Mouse (Mus musculus) CH12.LX (cell line): ENCODE results near the gene Fam117a. TPM values are rescaled to one million over a fixed set of nuclear protein-coding genes. Genes with fewer than 3 reads are reported as not detected.

Experiments
- DNase-seq: peaks from one replicate; pipeline ENCODE4 v3.0.0-alpha.2; 2013; ENCODE audit errors: extremely low read depth
- H3K27ac ChIP-seq: 2 replicates; pipeline ENCODE4 v1.5.1; 2012; ENCODE audit warnings: low read depth, mild to moderate bottlenecking, control low read depth, moderate library complexity; ENCODE audit not compliant: insufficient read depth
- H3K27me3 ChIP-seq: replicated peaks from 2 replicates; pipeline ENCODE3; 2012; ENCODE audit warnings: inconsistent platforms
- H3K36me3 ChIP-seq, 2 experiments: replicated peaks in 1 of 2; 2 replicates each; pipeline versions ENCODE3 to v1.6.1; 2012; ENCODE audit warnings: inconsistent platforms in 1 of 2, low read length in 1 of 2, mild to moderate bottlenecking in 1 of 2, mixed read lengths in 1 of 2, moderate library complexity in 1 of 2; ENCODE audit not compliant: control insufficient read depth in 1 of 2, insufficient read depth in 1 of 2
- H3K4me1 ChIP-seq, 2 experiments: 2 replicates each; pipeline ENCODE4 v1.6.1; 2012; ENCODE audit warnings: inconsistent platforms in 1 of 2, moderate library complexity in 1 of 2; ENCODE audit not compliant: insufficient read depth in 2 of 2, control insufficient read depth in 1 of 2
- H3K4me2 ChIP-seq: 2 replicates; pipeline ENCODE4 v1.6.1; 2012; ENCODE audit warnings: low read depth, mild to moderate bottlenecking, control low read depth; ENCODE audit not compliant: poor library complexity, insufficient read depth, severe bottlenecking
- H3K4me3 ChIP-seq, 3 experiments: fragments of 150-350 bp in 1 of 3; sonication (generic) in 1 of 3; replicated peaks in 1 of 3; 2 replicates each; pipeline versions ENCODE3 to v1.5.1; 2011 to 2012; ENCODE audit warnings: low read depth in 2 of 3, low read length in 2 of 3, mild to moderate bottlenecking in 2 of 3, moderate library complexity in 2 of 3, control low read depth in 1 of 3, improper control_type of control experiment in 1 of 3, inconsistent platforms in 1 of 3, mixed read lengths in 1 of 3; ENCODE audit not compliant: poor library complexity in 1 of 3
- H3K79me2 ChIP-seq: replicated peaks from 2 replicates; pipeline ENCODE4 v1.6.1; 2012; ENCODE audit warnings: mild to moderate bottlenecking, moderate library complexity; ENCODE audit not compliant: control insufficient read depth, poor library complexity, insufficient read depth, severe bottlenecking; ENCODE audit errors: extremely low read depth
- H3K9ac ChIP-seq: 2 replicates; pipeline ENCODE4 v1.6.1; 2012; ENCODE audit warnings: low read depth, mild to moderate bottlenecking, control low read depth, moderate library complexity; ENCODE audit not compliant: insufficient read depth
- H3K9me3 ChIP-seq: replicated peaks from 2 replicates; pipeline ENCODE3; 2012; ENCODE audit warnings: low read length, inconsistent platforms, mixed read lengths
- BHLHE40 ChIP-seq: IDR thresholded peaks from 2 replicates; pipeline ENCODE4 v1.6.1; 2011; ENCODE audit warnings: mild to moderate bottlenecking, low read depth, low read length, improper control_type of control experiment
- CHD1 ChIP-seq: IDR thresholded peaks from 2 replicates; pipeline ENCODE4 v1.6.1; 2012; ENCODE audit warnings: low read depth, low read length, improper control_type of control experiment, inconsistent platforms
- CHD2 ChIP-seq: IDR thresholded peaks from 2 replicates; pipeline ENCODE4 v1.6.1; 2011; ENCODE audit warnings: low read length, improper control_type of control experiment
- CTCF ChIP-seq, 2 experiments: IDR thresholded peaks in 1 of 2; conservative IDR thresholded peaks in 1 of 2; 2 replicates each; pipeline ENCODE4 v1.5.1; 2011 to 2012; ENCODE audit warnings: low read depth in 2 of 2, low read length in 2 of 2, improper control_type of control experiment in 1 of 2, inconsistent platforms in 1 of 2, mild to moderate bottlenecking in 1 of 2, moderate library complexity in 1 of 2
- E2F4 ChIP-seq: IDR thresholded peaks from 2 replicates; pipeline ENCODE4 v1.6.1; 2011; ENCODE audit warnings: low read depth, low read length, improper control_type of control experiment; ENCODE audit not compliant: insufficient replicate concordance
- ELF1 ChIP-seq: IDR thresholded peaks from 2 replicates; pipeline ENCODE4 v1.6.1; 2014; ENCODE audit warnings: low read depth, mild to moderate bottlenecking, inconsistent platforms, low read length, improper control_type of control experiment
- EP300 ChIP-seq: IDR thresholded peaks from 2 replicates; pipeline ENCODE4 v1.6.1; 2011; ENCODE audit warnings: low read length, improper control_type of control experiment
- ETS1 ChIP-seq: conservative IDR thresholded peaks from 2 replicates; pipeline ENCODE4 v1.6.1; 2012; ENCODE audit warnings: low read depth, mild to moderate bottlenecking, inconsistent platforms, low read length, improper control_type of control experiment, moderate library complexity
- GABPA ChIP-seq: IDR thresholded peaks from 2 replicates; pipeline ENCODE4 v1.6.1; 2012; ENCODE audit warnings: low read depth, low read length, improper control_type of control experiment, inconsistent platforms; ENCODE audit not compliant: insufficient replicate concordance
- HCFC1 ChIP-seq: IDR thresholded peaks from 2 replicates; pipeline ENCODE4 v1.6.1; 2012; ENCODE audit warnings: low read depth, mild to moderate bottlenecking, inconsistent platforms, low read length, improper control_type of control experiment
- IRF4 ChIP-seq: IDR thresholded peaks from 2 replicates; pipeline ENCODE4 v1.6.1; 2014; ENCODE audit warnings: low read depth, mild to moderate bottlenecking, inconsistent platforms, low read length, improper control_type of control experiment
- JUN ChIP-seq: IDR thresholded peaks from 2 replicates; pipeline ENCODE4 v1.6.1; 2011; ENCODE audit warnings: low read depth, mild to moderate bottlenecking, low read length, improper control_type of control experiment, moderate library complexity; ENCODE audit not compliant: insufficient read depth
- JUND ChIP-seq: conservative IDR thresholded peaks from 2 replicates; pipeline ENCODE4 v1.6.1; 2011; ENCODE audit warnings: low read depth, low read length, improper control_type of control experiment
- KAT2A ChIP-seq: IDR thresholded peaks from 2 replicates; pipeline ENCODE4 v1.6.1; 2012; ENCODE audit warnings: low read length, improper control_type of control experiment, inconsistent platforms; ENCODE audit not compliant: insufficient replicate concordance
- MAX ChIP-seq: IDR thresholded peaks from 2 replicates; pipeline ENCODE4 v1.6.1; 2011; ENCODE audit warnings: low read length, improper control_type of control experiment
- MAZ ChIP-seq: IDR thresholded peaks from 2 replicates; pipeline ENCODE4 v1.6.1; 2012; ENCODE audit warnings: low read depth, mild to moderate bottlenecking, inconsistent platforms, low read length, improper control_type of control experiment, moderate library complexity
- MEF2A ChIP-seq: IDR thresholded peaks from 2 replicates; pipeline ENCODE4 v1.6.1; 2014; ENCODE audit warnings: low read depth, mild to moderate bottlenecking, inconsistent platforms, low read length, improper control_type of control experiment, borderline replicate concordance
- MXI1 ChIP-seq: IDR thresholded peaks from 2 replicates; pipeline ENCODE4 v1.6.1; 2011; ENCODE audit warnings: mild to moderate bottlenecking, low read depth, low read length, improper control_type of control experiment
- MYC ChIP-seq: IDR thresholded peaks from 2 replicates; pipeline ENCODE4 v1.6.1; 2011; ENCODE audit warnings: low read depth, mild to moderate bottlenecking, improper control_type of control experiment, low read length
- NELFE ChIP-seq: IDR thresholded peaks from 2 replicates; pipeline ENCODE4 v1.6.1; 2011; ENCODE audit warnings: low read depth, low read length, improper control_type of control experiment
- NRF1 ChIP-seq: IDR thresholded peaks from 2 replicates; pipeline ENCODE4 v1.6.1; 2014; ENCODE audit warnings: low read depth, mild to moderate bottlenecking, inconsistent platforms, low read length, improper control_type of control experiment, moderate library complexity
- POLR2A ChIP-seq: IDR thresholded peaks from 2 replicates; pipeline ENCODE4 v1.6.1; 2011; ENCODE audit warnings: low read depth, mild to moderate bottlenecking, improper control_type of control experiment, low read length
- SIN3A ChIP-seq: IDR thresholded peaks from 2 replicates; pipeline ENCODE4 v1.6.1; 2012; ENCODE audit warnings: low read length, improper control_type of control experiment, inconsistent platforms
- SMC3 ChIP-seq: IDR thresholded peaks from 2 replicates; pipeline ENCODE4 v1.6.1; 2011; ENCODE audit warnings: low read depth, low read length, improper control_type of control experiment
- TCF12 ChIP-seq: IDR thresholded peaks from 2 replicates; pipeline ENCODE4 v1.6.1; 2014; ENCODE audit warnings: low read depth, mild to moderate bottlenecking, inconsistent platforms, low read length, improper control_type of control experiment
- UBTF ChIP-seq: IDR thresholded peaks from 2 replicates; pipeline ENCODE4 v1.6.1; 2012; ENCODE audit warnings: low read depth, mild to moderate bottlenecking, inconsistent platforms, low read length, improper control_type of control experiment, moderate library complexity
- USF1 ChIP-seq: IDR thresholded peaks from 2 replicates; pipeline ENCODE4 v1.6.1; 2014; ENCODE audit warnings: low read depth, mild to moderate bottlenecking, inconsistent platforms, low read length, improper control_type of control experiment
- USF2 ChIP-seq: conservative IDR thresholded peaks from 2 replicates; pipeline ENCODE4 v1.6.1; 2011; ENCODE audit warnings: low read depth, low read length, improper control_type of control experiment
- ZC3H11A ChIP-seq: IDR thresholded peaks from 2 replicates; pipeline ENCODE4 v1.6.1; 2012; ENCODE audit warnings: low read depth, mild to moderate bottlenecking, inconsistent platforms, low read length, improper control_type of control experiment
- ZNF384 ChIP-seq: IDR thresholded peaks from 2 replicates; pipeline ENCODE4 v1.6.1; 2012; ENCODE audit warnings: low read depth, low read length, improper control_type of control experiment, inconsistent platforms
- dilution Hi-C: fragments of 300-500 bp; cut with MboI; formaldehyde crosslinking; loops from 2 replicates; pipeline ENCODE4 v1.14.3; 2020; ENCODE audit warnings: low sequenced_read_pairs; ENCODE audit not compliant: extremely low pct_unique_long_range_greater_than_20kb, extremely low pct_ligation_motif_present
- in situ Hi-C: fragments of 300-500 bp; cut with MboI; formaldehyde crosslinking; loops from 3 replicates; pipeline ENCODE4 v1.14.3; 2019; ENCODE audit warnings: low sequenced_read_pairs, low pct_ligation_motif_present, low pct_unique_long_range_greater_than_20kb, mixed read lengths
- polyA plus RNA-seq: library from polyadenylated mRNA; unstranded; fragments of >175 nt; gene quantifications from 2 replicates; pipeline ENCODE4 v1.2.1, GENCODE M21; 2012; ENCODE audit warnings: low read depth; ENCODE audit not compliant: insufficient read length
- total RNA-seq, 2 experiments: library from RNA; depleted of rRNA; stranded (reverse); fragments of 300-350 nt in 1 of 2; fragments of >200 nt in 1 of 2; gene quantifications; 2 replicates each; pipeline ENCODE4 v1.2.3; 2012 to 2014

Fam117a gene
- total and polyA plus RNA-seq, 3 experiments, result 0.54 to 2.2 (median 0.91) TPM

DNA sequence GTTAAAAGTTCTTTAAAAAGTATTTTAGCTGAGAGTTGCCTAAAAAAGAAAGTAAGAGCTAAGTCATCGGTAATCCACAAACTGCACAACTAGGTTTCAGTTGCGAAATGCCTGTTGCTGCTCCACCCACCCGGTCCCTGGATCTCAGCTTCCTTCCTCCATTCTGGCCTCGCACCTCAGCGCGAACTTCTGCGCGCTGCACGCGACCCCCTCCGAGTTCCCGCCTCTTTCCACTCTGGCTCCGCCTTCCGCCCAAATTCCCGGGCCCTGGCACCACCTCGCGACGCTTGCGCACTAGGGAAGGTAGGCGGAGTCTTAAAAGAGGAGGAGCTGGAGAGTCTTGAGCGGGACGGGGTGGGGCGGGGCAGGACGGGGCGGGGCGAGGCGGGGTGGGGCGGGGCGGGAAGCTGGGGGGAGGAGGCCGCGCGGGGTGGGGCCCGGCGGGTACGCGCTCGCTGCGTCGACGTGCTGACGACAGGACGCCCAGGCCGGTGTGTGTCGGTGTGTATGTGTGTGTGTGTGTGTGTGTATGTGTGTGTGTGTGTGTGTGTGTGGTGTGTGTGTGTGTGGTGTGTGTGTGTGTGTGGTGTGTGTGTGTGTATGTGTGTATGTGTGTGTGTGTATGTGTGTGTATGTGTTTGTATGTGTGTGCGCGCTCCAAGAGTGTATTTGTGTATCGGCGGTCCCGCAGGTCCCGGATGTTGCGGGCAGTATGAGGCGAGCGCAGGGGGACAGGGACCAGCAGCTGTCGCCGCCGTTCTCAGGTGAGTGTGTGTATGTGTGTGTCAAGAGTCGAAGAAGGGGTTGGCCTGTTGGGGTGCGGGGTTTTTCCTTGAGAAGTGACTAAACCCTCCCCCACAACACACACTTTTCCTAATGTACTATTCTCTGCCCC lies 77.1 kb downstream of the Fam117a start, which contains the start of gene Spop:
TSS of gene Spop (plus strand) at position 440 of the 895 bp plus-strand sequence.
- in situ Hi-C loops, result no loop called here
- Histone ChIP-seq H3K4me1 (peaks cover 10 to 36% of the 10 kb centered on the region in 2 experiments), H3K27me3 (peaks cover 34% of the 10 kb centered on the region), H3K9me3 (peaks cover 3% of the 10 kb centered on the region), H3K79me2 (peaks cover 30% of the 10 kb centered on the region), H3K27ac (peak within 1 kb of the TSS; percentile 80), H3K4me2 (peak within 1 kb of the TSS; percentile 99), H3K9ac (peak within 1 kb of the TSS; percentile 85), H3K4me3 (peak within 1 kb of the TSS; percentile 78 to 91 (median 81)), H3K36me3 (peaks cover 0 to 13% of the 10 kb centered on the region in 2 experiments)
- dilution Hi-C loops, result no loop called here
- peak; percentile 71; the same call in 1 of the 2 replicates for TF ChIP-seq MAZ
- peak; percentile 60; the same call in 1 of the 2 replicates for TF ChIP-seq ETS1
- TF ChIP-seq E2F4, result peak; percentile 92; the same call in 1 of the 2 replicates
- TF ChIP-seq NELFE, result peak; percentile 68
- TF ChIP-seq EP300, result peak; percentile 70
- no peak for TF ChIP-seq GABPA
- peak; percentile 59; the same call in 1 of the 2 replicates for TF ChIP-seq TCF12
- no peak for TF ChIP-seq ZC3H11A
- no peak for TF ChIP-seq SMC3
- no peak for TF ChIP-seq ZNF384
- no peak for TF ChIP-seq USF1
- TF ChIP-seq JUND, result no peak; the same call in 1 of the 2 replicates
- TF ChIP-seq SIN3A, result no peak
- TF ChIP-seq MXI1, result peak; percentile 36; the same call in 1 of the 2 replicates
- TF ChIP-seq MAX, result peak; percentile 100
- peak; percentile 60 for TF ChIP-seq USF2
- TF ChIP-seq BHLHE40, result peak; percentile 90
- no peak; the same call in none of the 2 replicates for TF ChIP-seq POLR2A
- TF ChIP-seq JUN, result no peak
- TF ChIP-seq CHD1, result peak; percentile 35; the same call in 1 of the 2 replicates
- TF ChIP-seq MEF2A, result peak; percentile 56
- peak; percentile 51; the same call in 1 of the 2 replicates for TF ChIP-seq MYC
- peak; percentile 43; the same call in 1 of the 2 replicates for TF ChIP-seq CHD2
- TF ChIP-seq ELF1, result peak; percentile 71
- TF ChIP-seq UBTF, result no peak
- TF ChIP-seq CTCF (conservative IDR thresholded peaks at IDR 0.05 in 1 of 2, IDR thresholded peaks at IDR 0.05 in 1 of 2; ENCODE audit: low read depth in 2 of 2, low read length in 2 of 2), result no peak
- TF ChIP-seq KAT2A, result 0 out of 2 replicates have a peak, but pooled peaks have one; percentile 35
- peak; percentile 84 for TF ChIP-seq NRF1
- peak; percentile 81; the same call in 1 of the 2 replicates for TF ChIP-seq IRF4
- peak; percentile 48 for TF ChIP-seq HCFC1
- peak; percentile 96 for DNase-seq
